Mouse (Mus musculus): ENCODE measurements at regions not wholly inside any gene's neighbourhood (a gene's known extent, or its start where the extent isn't known, plus 50 kb on each side); places are given as distances from the start of the nearest gene placed in this dataset.

- no peak for DNase-seq
These were observed 749.3 kb downstream of the H2al1n start for GRCm38 (mm10) chrX:14960294-14960693.

- DNase-seq, result peak; percentile 7
These were observed 796.1 kb downstream of the H2al1n start for GRCm38 (mm10) chrX:15007023-15007422.
